Mouse (Mus musculus) spleen, adult 2 months (tissue): ENCODE measurements around the gene Nprl2. TPM values are rescaled to one million over a fixed set of nuclear protein-coding genes. Genes with fewer than 3 reads are reported as not detected.

Source experiments
- DNase-seq, 2 experiments: peaks; one replicate each; pipeline versions ENCODE4 v3.0.0 to v3.0.0-alpha.2; 2012 to 2021; ENCODE audit warnings: low spot score in 2 of 2, low read depth in 1 of 2
- H3K27ac ChIP-seq: fragments of 200-500 bp; 2 replicates; pipeline ENCODE4 v1.5.1; 2012; ENCODE audit warnings: low read length, inconsistent platforms; ENCODE audit not compliant: insufficient read depth
- H3K27me3 ChIP-seq: fragments of 200-500 bp; 2 replicates; pipeline ENCODE4 v1.6.1; 2012; ENCODE audit warnings: mild to moderate bottlenecking, moderate library complexity, low read length, inconsistent platforms; ENCODE audit not compliant: control insufficient read depth, insufficient read depth
- H3K36me3 ChIP-seq: fragments of 200-500 bp; 2 replicates; pipeline ENCODE4 v1.6.1; 2012; ENCODE audit warnings: mild to moderate bottlenecking, low read length, inconsistent platforms; ENCODE audit not compliant: control insufficient read depth, insufficient read depth
- H3K4me1 ChIP-seq: fragments of 200-500 bp; 2 replicates; pipeline ENCODE4 v1.6.1; 2011; ENCODE audit warnings: inconsistent platforms; ENCODE audit not compliant: control insufficient read depth, insufficient read depth, insufficient read length
- H3K4me3 ChIP-seq: fragments of 200-500 bp; 2 replicates; pipeline ENCODE4 v1.5.1; 2011; ENCODE audit warnings: mild to moderate bottlenecking, inconsistent platforms; ENCODE audit not compliant: insufficient read depth, insufficient read length; ENCODE audit errors: extremely low read depth
- CTCF ChIP-seq: fragments of 200-500 bp; IDR thresholded peaks from 2 replicates; pipeline ENCODE4 v1.5.1; 2011; ENCODE audit warnings: mild to moderate bottlenecking, inconsistent platforms; ENCODE audit not compliant: insufficient read depth, insufficient read length, insufficient replicate concordance; ENCODE audit errors: extremely low read depth
- POLR2A ChIP-seq: fragments of 200-500 bp; IDR thresholded peaks from 2 replicates; pipeline ENCODE4 v1.6.1; 2011; ENCODE audit warnings: low read depth, low read length, inconsistent platforms
- WGBS: fragments of 180-500 bp; shearing (Covaris S2); methylation state at CpG from one replicate; pipeline ENCODE4 v1.1.7; 2018; 5-methylcytosine and 5-hydroxymethylcytosine counted together
- polyA plus RNA-seq: library from polyadenylated mRNA; depleted of rRNA; stranded (reverse); fragments of >200 nt; gene quantifications from 2 replicates; pipeline ENCODE4 v1.2.3, GENCODE M21; 2012

The Nprl2 gene
- polyA plus RNA-seq, 1 experiment: 24.4 TPM

DNA sequence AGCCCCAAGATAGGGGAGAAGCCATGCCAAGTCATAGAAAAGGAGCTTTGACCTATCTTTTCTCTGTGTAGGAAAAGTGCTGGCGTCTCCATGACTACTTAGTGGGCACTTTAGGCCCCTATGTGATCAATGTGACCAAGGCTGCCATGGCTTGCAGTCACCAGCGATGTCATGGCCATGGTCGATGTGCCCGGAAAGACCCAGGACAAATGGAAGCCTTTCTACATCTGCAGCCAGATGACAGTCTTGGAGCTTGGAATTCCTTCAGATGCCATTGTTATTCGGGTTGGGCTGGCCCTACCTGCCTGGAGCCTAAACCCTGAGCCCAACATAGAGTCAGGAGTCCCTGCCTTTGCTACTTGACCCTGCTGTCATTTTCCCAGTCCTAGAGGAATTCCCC is 44.5 kb downstream of the Nprl2 start:
- Histone ChIP-seq H3K27ac (peak overlapping the region; percentile 3; the same call in 1 of the 2 replicates), H3K4me1 (peaks cover 4% of the 10 kb centered on the region; the same call in 1 of the 2 replicates), H3K4me3 (no peak overlapping the region), H3K27me3 (no peaks in the 10 kb centered on the region), H3K36me3 (peaks cover 16% of the 10 kb centered on the region)
- TF ChIP-seq POLR2A (no peak), CTCF (no peak)
- 88% methylated on average over 5 of the region's 5 CpGs for WGBS
- DNase-seq: no peak

DNA sequence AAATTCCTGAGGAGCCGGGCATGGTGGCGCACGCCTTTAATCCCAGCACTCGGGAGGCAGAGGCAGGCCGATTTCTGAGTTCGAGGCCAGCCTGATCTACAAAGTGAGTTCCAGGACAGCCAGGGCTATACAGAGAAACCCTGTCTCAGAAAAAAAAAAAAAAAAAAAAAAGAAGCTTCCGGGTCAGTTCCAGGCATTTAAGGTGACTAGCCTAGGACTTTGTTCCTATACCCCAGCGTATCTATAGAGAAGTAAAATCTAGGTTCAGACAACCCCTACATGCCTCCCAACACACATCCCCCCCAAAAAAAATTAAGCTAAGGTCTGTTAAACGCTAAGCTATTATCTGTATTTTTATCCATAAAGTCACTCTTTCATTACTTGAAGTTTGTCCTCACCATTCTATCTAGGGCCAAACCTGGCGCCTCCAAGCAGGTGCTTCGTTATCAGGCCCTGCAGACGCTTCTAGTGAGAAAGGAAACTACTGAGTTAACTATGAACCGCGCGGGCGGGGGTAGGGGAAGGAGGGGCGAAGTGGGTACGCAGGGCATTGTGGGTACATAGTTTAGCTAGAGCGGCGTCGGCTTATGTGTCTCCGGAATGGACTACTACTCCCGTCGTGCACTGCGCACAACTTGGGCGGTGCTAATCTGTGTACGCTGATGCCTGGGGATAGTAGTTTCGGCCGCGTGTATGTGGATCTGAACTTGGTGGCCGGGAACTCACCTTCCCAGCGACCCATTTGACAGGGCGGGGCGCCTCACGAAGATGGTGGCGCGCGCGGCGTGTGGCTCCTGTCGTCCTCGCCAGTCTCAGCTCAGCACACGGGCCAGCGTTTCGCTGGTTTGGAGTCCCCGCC is 45.2 kb downstream of the Nprl2 start, which contains the start of gene Ifrd2:
Gene Ifrd2 (plus strand): TSS at position 669 of the 859 bp plus-strand sequence.
- Histone ChIP-seq H3K36me3 (peaks cover 22% of the 10 kb centered on the region), H3K4me3 (peak within 1 kb of the TSS; percentile 85), H3K27ac (peak within 1 kb of the TSS; percentile 44; the same call in 1 of the 2 replicates), H3K27me3 (no peaks in the 10 kb centered on the region), H3K4me1 (peaks cover 4% of the 10 kb centered on the region; the same call in 1 of the 2 replicates)
- WGBS: 11% methylated on average over 46 of the region's 46 CpGs
- DNase-seq: peak; percentile 99
- TF ChIP-seq POLR2A (peak; percentile 70), CTCF (no peak)

DNA sequence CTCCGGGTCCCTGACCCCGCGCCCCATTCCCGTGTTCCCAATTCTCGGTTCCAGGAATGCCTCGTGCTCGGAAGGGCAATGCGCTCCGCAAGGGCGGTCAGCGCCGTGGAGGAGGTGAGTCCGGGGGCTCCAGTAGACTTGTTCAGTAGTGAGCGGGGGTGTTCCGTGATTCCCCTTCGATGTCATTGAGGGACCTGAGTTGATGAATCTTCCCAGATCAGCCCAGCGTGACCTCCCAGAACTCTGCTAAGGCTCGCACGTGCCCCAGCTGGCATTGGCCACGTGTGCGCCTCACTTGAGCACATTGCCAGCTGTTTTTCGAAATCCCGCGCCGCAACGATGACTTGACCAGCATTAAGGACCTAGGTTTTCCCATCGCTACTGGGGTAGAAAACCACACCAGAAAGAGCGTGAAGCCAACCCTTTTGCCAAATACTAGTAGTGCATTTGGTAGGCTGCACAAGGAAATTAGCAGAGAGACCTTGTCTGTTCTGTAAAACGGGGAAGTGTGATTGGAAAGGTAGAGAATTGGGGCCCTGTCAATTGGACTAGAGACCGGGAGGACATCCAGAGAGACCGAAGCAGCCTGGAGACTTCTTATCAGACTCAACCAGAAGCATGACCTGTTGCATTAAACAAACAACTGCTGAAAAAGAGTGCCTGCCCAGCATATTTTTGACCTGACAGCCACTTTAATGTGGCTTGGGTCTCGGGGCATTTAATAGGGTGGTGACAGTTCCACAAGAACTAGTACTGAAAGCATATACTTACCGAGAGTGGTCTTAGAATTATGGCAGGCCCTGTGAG is 46.0 kb downstream of the Nprl2 start:
- peak overlapping the region; percentile 44; the same call in 1 of the 2 replicates for H3K27ac ChIP-seq
- DNase-seq: no peak
- H3K4me3 ChIP-seq: peak overlapping the region; percentile 85
- TF ChIP-seq CTCF (no peak), POLR2A (no peak)
- peaks cover 4% of the 10 kb centered on the region; the same call in 1 of the 2 replicates for H3K4me1 ChIP-seq
- WGBS: 2% methylated on average over 33 of the region's 33 CpGs
- peaks cover 27% of the 10 kb centered on the region for H3K36me3 ChIP-seq
- no peaks in the 10 kb centered on the region for H3K27me3 ChIP-seq

DNA sequence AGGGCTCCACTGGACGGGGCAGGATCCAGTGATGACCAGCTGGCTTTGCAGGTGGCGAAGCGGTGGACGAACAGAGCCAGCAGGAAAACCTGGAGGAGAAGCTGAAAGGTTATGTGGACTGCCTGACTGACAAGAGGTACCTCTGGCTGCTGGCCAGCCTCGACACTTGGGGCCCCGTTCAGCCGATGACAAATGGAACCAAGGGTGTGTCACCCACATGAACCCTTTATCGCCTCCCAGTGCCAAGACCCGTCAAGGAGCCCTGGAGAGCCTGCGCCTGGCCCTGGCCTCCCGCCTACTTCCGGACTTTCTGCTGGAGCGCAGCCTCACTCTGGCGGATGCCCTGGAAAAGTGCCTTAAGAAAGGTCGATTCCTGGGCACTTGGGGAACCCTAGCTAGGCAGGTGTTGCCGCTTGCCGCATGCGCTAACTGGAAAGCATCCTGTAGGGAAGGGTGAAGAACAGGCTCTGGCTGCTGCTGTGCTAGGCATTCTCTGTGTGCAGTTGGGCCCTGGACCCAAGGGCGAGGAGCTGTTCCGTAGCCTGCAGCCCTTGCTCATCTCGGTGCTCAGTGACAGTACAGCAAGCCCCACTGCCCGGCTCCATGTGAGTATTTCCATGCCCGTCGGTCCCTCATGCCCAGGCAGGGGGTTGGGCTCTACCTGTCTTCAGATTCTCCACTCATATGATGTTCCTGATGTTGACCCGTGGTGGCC is 48.2 kb downstream of the Nprl2 start:
- 89% methylated on average over 25 of the region's 25 CpGs for WGBS
- no peak for DNase-seq
- Histone ChIP-seq H3K27ac (peak overlapping the region; percentile 11; the same call in 1 of the 2 replicates), H3K4me3 (no peak overlapping the region), H3K36me3 (peaks cover 27% of the 10 kb centered on the region), H3K4me1 (peaks cover 4% of the 10 kb centered on the region; the same call in 1 of the 2 replicates), H3K27me3 (no peaks in the 10 kb centered on the region)
- TF ChIP-seq POLR2A: no peak
- TF ChIP-seq CTCF: no peak

DNA sequence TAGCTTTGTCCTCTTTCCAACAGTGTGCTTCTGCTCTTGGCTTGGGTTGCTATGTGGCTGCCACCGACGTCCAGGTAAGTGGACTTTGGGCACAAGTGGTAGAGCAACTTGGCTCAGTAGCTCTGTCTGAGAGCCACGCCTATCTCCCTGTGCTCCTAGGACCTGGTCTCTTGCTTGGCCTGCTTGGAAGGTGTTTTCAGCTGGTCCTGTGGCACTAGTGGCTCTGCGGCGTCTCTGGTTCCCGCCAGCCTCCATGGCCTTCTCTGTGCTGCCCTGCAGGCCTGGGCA is 48.7 kb downstream of the Nprl2 start:
- TF ChIP-seq POLR2A (no peak), CTCF (no peak)
- H3K4me3 ChIP-seq: no peak overlapping the region
- H3K27me3 ChIP-seq: no peaks in the 10 kb centered on the region
- WGBS: 93% methylated on average over 6 of the region's 6 CpGs
- peaks cover 27% of the 10 kb centered on the region for H3K36me3 ChIP-seq
- no peak overlapping the region for H3K27ac ChIP-seq
- DNase-seq: no peak
- peaks cover 4% of the 10 kb centered on the region; the same call in 1 of the 2 replicates for H3K4me1 ChIP-seq
